Mouse (Mus musculus): Measurements from ENCODE around the gene Nbea.

GRCm38 (mm10) chr3:56039494-56039893 is 144.0 kb downstream of the Nbea start:
- no peak for TF ChIP-seq GATA1 (IDR thresholded peaks at IDR 0.05; ENCODE audit: borderline replicate concordance, low read length)
- TF ChIP-seq FLI1 (IDR thresholded peaks at IDR 0.05; ENCODE audit: low read length), result no peak

Data from megakaryocyte, embryonic 14.5 days (primary cell).